Comparison of ENCODE assay signal across 8 mouse cellular contexts in the genomic region with DNA sequence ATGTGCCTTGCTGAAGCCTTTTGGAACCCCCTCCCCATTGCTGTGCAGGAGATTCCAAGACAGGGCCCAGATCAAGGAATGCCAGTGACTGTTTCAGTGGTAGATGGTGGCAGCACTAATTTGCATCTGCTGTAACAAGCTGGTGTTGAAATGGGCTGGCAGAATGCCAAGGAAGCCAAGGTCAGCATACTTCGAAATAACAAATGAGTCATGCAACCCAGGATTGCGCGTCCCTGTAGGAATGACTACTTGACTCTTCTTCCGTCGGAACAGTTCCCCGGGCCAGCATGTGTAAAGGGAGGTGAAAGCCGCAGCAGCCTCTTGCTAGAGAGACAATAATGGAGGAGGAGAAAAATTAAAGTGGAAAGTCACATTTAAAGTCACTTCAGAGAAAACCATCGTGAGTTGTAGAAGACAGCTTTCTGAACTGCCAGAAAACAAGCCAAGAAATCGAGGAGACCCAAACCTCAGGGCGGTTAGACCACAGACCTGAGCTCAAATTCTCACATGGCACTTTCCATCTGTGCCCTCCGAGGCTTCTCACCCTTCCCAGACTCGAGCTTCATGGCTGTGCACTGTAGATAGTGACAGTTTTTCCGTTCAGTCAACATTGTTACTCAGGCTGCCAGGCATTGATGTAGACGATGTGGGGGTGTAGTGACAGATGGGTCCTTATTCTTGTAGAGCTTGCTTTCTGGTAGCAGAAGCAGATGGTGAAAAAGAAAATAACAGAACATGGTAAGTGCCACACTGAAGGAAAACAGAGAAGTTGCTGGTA. TPM values are rescaled to one million over a fixed set of nuclear protein-coding genes. Genes with fewer than 3 reads are reported as not detected.
DNase-seq lines count a peak whose midpoint lies in the region; ATAC-seq and TF ChIP-seq lines count a peak whose summit lies in the region.

No protein-coding gene starts in this region.

- peak; percentile 61 for DNase-seq in G1E (ENCODE audit: low spot score)
- peak; percentile 95 for DNase-seq in brain, embryonic 14.5 days (ENCODE audit: low read depth)
- peak; percentile 85 for DNase-seq in forebrain, postnatal 0 days
- DNase-seq in heart, postnatal 36 days, result peak; percentile 86 to 88
- DNase-seq in layer of hippocampus, adult 8-10 months (ENCODE audit: low spot score in 2 of 2), result peak; percentile 79 to 84
- peak; percentile 94 for DNase-seq in lung, postnatal 14 days
- DNase-seq in right cerebral cortex, postnatal 10 days (ENCODE audit: low spot score in 2 of 2), result peak; percentile 77 to 91
- DNase-seq in urinary bladder, postnatal 10 days (ENCODE audit: low spot score), result peak; percentile 61

- peak; percentile 91 for ATAC-seq in G1E (ENCODE audit: extremely low read depth, insufficient number of reproducible peaks, low FRiP score, poor library complexity, severe bottlenecking)
- peak; percentile 98 for ATAC-seq in forebrain, postnatal 0 days

- H3K4me1 ChIP-seq in G1E (ENCODE audit: insufficient read depth, low read depth, low read length), result peaks cover 45% of the 10 kb centered on the region
- H3K4me1 ChIP-seq in forebrain, postnatal 0 days (ENCODE audit: insufficient read depth), result peaks cover 9% of the 10 kb centered on the region; the same call in 1 of the 2 replicates

- H3K27ac ChIP-seq in forebrain, postnatal 0 days (ENCODE audit: low read depth, low read length), result peak overlapping the region; percentile 54; the same call in 1 of the 2 replicates

- no peak overlapping the region for H3K9ac ChIP-seq in forebrain, postnatal 0 days

- no peak for TF ChIP-seq CTCF in G1E (IDR thresholded peaks at IDR 0.05; ENCODE audit: low read depth, low read length)
- no peak for TF ChIP-seq CTCF in brain, embryonic 14.5 days (IDR thresholded peaks at IDR 0.05; ENCODE audit: borderline replicate concordance, extremely low read depth, insufficient read depth, insufficient read length)
- TF ChIP-seq CTCF in forebrain, postnatal 0 days (IDR thresholded peaks at IDR 0.05; ENCODE audit: low read depth), result no peak

- TF ChIP-seq POLR2A in brain, embryonic 14.5 days (IDR thresholded peaks at IDR 0.05; ENCODE audit: borderline replicate concordance, extremely low read depth, insufficient read depth, insufficient read length, poor library complexity, severe bottlenecking), result no peak

- intact Hi-C loops in heart, postnatal 36 days (cut with DNase I), result loop anchor here (2.0 to 5.0 kb wide), 2 partner anchors 14 to 40 kb away; no protein-coding TSS in a partner anchor

- WGBS in forebrain, postnatal 0 days, result 26% methylated on average over 14 of the region's 14 CpGs

- H3K36me3 ChIP-seq in G1E (replicated peaks), result peaks cover 42% of the 10 kb centered on the region
- H3K36me3 ChIP-seq in forebrain, postnatal 0 days (ENCODE audit: insufficient read depth), result no peaks in the 10 kb centered on the region

- peak overlapping the region; percentile 17; the same call in 1 of the 2 replicates for H3K4me2 ChIP-seq in forebrain, postnatal 0 days (ENCODE audit: low read depth)

- no peaks in the 10 kb centered on the region for H3K9me3 ChIP-seq in G1E (replicated peaks)
- no peaks in the 10 kb centered on the region for H3K9me3 ChIP-seq in forebrain, postnatal 0 days (ENCODE audit: low read length)

- no peaks in the 10 kb centered on the region for H3K27me3 ChIP-seq in G1E (ENCODE audit: insufficient read depth, low read length)
- H3K27me3 ChIP-seq in forebrain, postnatal 0 days (ENCODE audit: insufficient read depth, low read length), result no peaks in the 10 kb centered on the region

- H3K4me3 ChIP-seq in G1E (ENCODE audit: low read depth, low read length), result peak overlapping the region; percentile 50; the same call in 1 of the 2 replicates
- H3K4me3 ChIP-seq in forebrain, postnatal 0 days (ENCODE audit: low read depth, low read length), result no peak overlapping the region

RNA-seq across cellular contexts. Expression of a gene that starts 20.6 kb away (rescaled TPM):
- total RNA-seq in G1E (2014; fragmentation: Nextera tagmentation) (27.1 and 27.7 TPM in 2 replicates), G1E (2017) (34.7 and 52.2 TPM in 2 replicates)
- 2.1 and 2.4 TPM in 2 replicates for polyA plus RNA-seq in G1E (2012)
- polyA plus RNA-seq in brain, embryonic 14.5 days (2012; rRNA removed), result 12.5 and 13.1 TPM in 2 replicates
- total RNA-seq in forebrain, postnatal 0 days (2014; rRNA removed), result 19.7 and 20.9 TPM in 2 replicates
- polyA plus RNA-seq in forebrain, postnatal 0 days (2015; fragmentation: Nextera tagmentation; extraction: Ambion mirVana), result 1.7 and 2.4 TPM in 2 replicates
- 10 to 100 TPM; 83.7 to 93.5 TPM for total RNA-seq in heart, postnatal 36 days (2021)
- 10 to 100 TPM; 15.4 to 29.7 (median 19.8) TPM for total RNA-seq in layer of hippocampus, adult 8-10 months (2022)

RNA-seq across cellular contexts. Expression of a gene that starts 48.0 kb away (rescaled TPM):
- total RNA-seq in G1E (2014; fragmentation: Nextera tagmentation) (not detected in 2 replicates), G1E (2017) (0.06 and 0.11 TPM in 2 replicates)
- polyA plus RNA-seq in G1E (2012), result not detected in 2 replicates
- polyA plus RNA-seq in brain, embryonic 14.5 days (2012; rRNA removed), result 0.03 TPM in 1 of 2 replicates, not detected in the other
- not detected in 2 replicates for total RNA-seq in forebrain, postnatal 0 days (2014; rRNA removed)
- polyA plus RNA-seq in forebrain, postnatal 0 days (2015; fragmentation: Nextera tagmentation; extraction: Ambion mirVana), result 0.14 and 0.41 TPM in 2 replicates
- total RNA-seq in heart, postnatal 36 days (2021), result not detected
- total RNA-seq in layer of hippocampus, adult 8-10 months (2022), result not detected
